In the genomic region with DNA sequence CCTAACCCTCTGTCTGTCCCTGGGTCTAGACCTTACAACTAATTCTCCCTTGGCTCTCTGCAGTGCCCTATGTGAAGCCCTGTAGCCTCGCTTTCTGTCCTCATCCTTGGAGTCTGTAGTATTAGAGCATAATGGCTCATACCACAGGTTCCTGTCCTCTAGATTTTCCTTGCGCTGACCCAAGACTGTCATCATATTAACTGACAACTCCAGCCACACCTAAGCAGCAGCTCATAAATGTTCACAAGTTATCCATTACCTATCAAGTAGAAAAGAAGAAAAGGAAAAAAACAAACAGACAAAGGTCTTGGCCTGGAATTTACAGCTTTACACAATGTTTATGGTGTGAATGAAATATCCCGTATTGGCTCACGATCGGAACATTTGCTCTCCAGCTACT, we compare ENCODE assay signal across 14 mouse cellular contexts.
"Had no signal": no experiment of that assay in that cellular context is flagged by ENCODE, and none has a peak within 500 bp of the region (broad histone marks: within the 10 kb centered on the region; RNA-seq: fewer than 3 reads in every experiment).

No protein-coding gene starts in this region.

- H3K27ac ChIP-seq: liver, embryonic 12.5 days; liver, embryonic 14.5 days; midbrain, embryonic 10.5 days; midbrain, embryonic 13.5 days; midbrain, embryonic 15.5 days; neural tube, embryonic 12.5 days; stomach, embryonic 15.5 days; stomach, postnatal 0 days had no signal

- H3K9me3 ChIP-seq: liver, embryonic 12.5 days; midbrain, embryonic 10.5 days; midbrain, embryonic 13.5 days; midbrain, embryonic 15.5 days; neural tube, embryonic 12.5 days; stomach, embryonic 15.5 days had no signal

- ATAC-seq: liver, embryonic 12.5 days; midbrain, embryonic 13.5 days; midbrain, embryonic 15.5 days had no signal

- H3K4me3 ChIP-seq: liver, embryonic 12.5 days; midbrain, embryonic 10.5 days; midbrain, embryonic 13.5 days; midbrain, embryonic 15.5 days; neural tube, embryonic 12.5 days; stomach, embryonic 15.5 days had no signal

- H3K4me1 ChIP-seq: liver, embryonic 12.5 days; midbrain, embryonic 10.5 days; midbrain, embryonic 13.5 days; midbrain, embryonic 15.5 days; neural tube, embryonic 12.5 days; stomach, embryonic 15.5 days had no signal

- DNase-seq: lung, adult 18-20 months; lung, postnatal 4 days; right cerebral cortex, postnatal 14 days; thymus, adult 2 months; thymus, postnatal 25 days; thymus, postnatal 4 days had no signal

- H3K9ac ChIP-seq: liver, embryonic 12.5 days; liver, embryonic 14.5 days; midbrain, embryonic 13.5 days; midbrain, embryonic 15.5 days; neural tube, embryonic 12.5 days; stomach, embryonic 15.5 days had no signal

- H3K36me3 ChIP-seq: liver, embryonic 12.5 days; midbrain, embryonic 10.5 days; midbrain, embryonic 13.5 days; midbrain, embryonic 15.5 days; neural tube, embryonic 12.5 days; stomach, embryonic 15.5 days had no signal

- H3K4me2 ChIP-seq: liver, embryonic 12.5 days; midbrain, embryonic 13.5 days; midbrain, embryonic 15.5 days; neural tube, embryonic 12.5 days; stomach, embryonic 15.5 days had no signal

- H3K27me3 ChIP-seq: liver, embryonic 12.5 days; midbrain, embryonic 13.5 days; midbrain, embryonic 15.5 days; neural tube, embryonic 12.5 days; stomach, embryonic 15.5 days had no signal
